16 mouse cellular contexts compared by ENCODE assay signal in genomic region chr2:10004960-10005621, GRCm38 (mm10). TPM values are rescaled to one million over a fixed set of nuclear protein-coding genes. Genes with fewer than 3 reads are reported as not detected.
DNase-seq lines count a peak whose midpoint lies in the region; ATAC-seq and TF ChIP-seq lines count a peak whose summit lies in the region.
"Had no signal": no experiment of that assay in that cellular context is flagged by ENCODE, and none has a peak within 500 bp of the region (broad histone marks: within the 10 kb centered on the region; RNA-seq: fewer than 3 reads in every experiment).

No protein-coding gene starts in this region.

- no peak overlapping the region for H3K9ac ChIP-seq in heart, adult 2 months (ENCODE audit: low read depth, low read length)
- H3K9ac ChIP-seq: embryonic facial prominence, embryonic 12.5 days; limb, embryonic 12.5 days; liver, embryonic 15.5 days had no signal

- H3K4me3 ChIP-seq in heart, adult 2 months, result no peak overlapping the region
- H3K4me3 ChIP-seq in hindbrain, embryonic 10.5 days, result no peak overlapping the region
- H3K4me3 ChIP-seq: embryonic facial prominence, embryonic 12.5 days; limb, embryonic 12.5 days; liver, embryonic 15.5 days had no signal

- peak in 1 of 2 experiments; percentile 11 for DNase-seq in heart, adult 2 months
- no peak for DNase-seq in heart, postnatal 36 days
- DNase-seq in lung, adult 18-20 months, result peak; percentile 7 to 12
- DNase-seq in lung, postnatal 4 days, result no peak
- peak; percentile 36 to 46 for DNase-seq in kidney, adult 8-10 months
- DNase-seq in hindbrain, embryonic 10.5 days (ENCODE audit: low spot score), result no peak
- no peak for DNase-seq in urinary bladder, postnatal 4 days (ENCODE audit: low spot score in 2 of 2)
- DNase-seq: adrenal gland, postnatal 10 days; cerebellum, postnatal 10 days; right cerebral cortex, postnatal 14 days; thymus, adult 2 months had no signal

- no peaks in the 10 kb centered on the region for H3K36me3 ChIP-seq in heart, adult 2 months (ENCODE audit: control insufficient read depth, insufficient read depth, low read length)
- no peaks in the 10 kb centered on the region for H3K36me3 ChIP-seq in hindbrain, embryonic 10.5 days
- H3K36me3 ChIP-seq: embryonic facial prominence, embryonic 12.5 days; limb, embryonic 12.5 days; liver, embryonic 15.5 days had no signal

- peaks cover 4% of the 10 kb centered on the region; the same call in 1 of the 2 replicates for H3K4me1 ChIP-seq in heart, adult 2 months (ENCODE audit: control insufficient read depth, insufficient read depth, low read length)
- no peaks in the 10 kb centered on the region; the same call in 1 of the 2 replicates for H3K4me1 ChIP-seq in hindbrain, embryonic 10.5 days (replicated peaks)

- H3K9me3 ChIP-seq in hindbrain, embryonic 10.5 days, result no peaks in the 10 kb centered on the region
- H3K9me3 ChIP-seq: embryonic facial prominence, embryonic 12.5 days; limb, embryonic 12.5 days; liver, embryonic 15.5 days had no signal

- no peak for TF ChIP-seq EP300 in heart, adult 2 months (IDR thresholded peaks at IDR 0.05; ENCODE audit: insufficient read depth, low read depth, low read length)

- no peak for TF ChIP-seq POLR2A in heart, adult 2 months (IDR thresholded peaks at IDR 0.05; ENCODE audit: insufficient read depth, low read depth, low read length)

- intact Hi-C loops in heart, adult 2 months (cut with DNase I), result loop anchor here (5.0 kb wide), 1 partner anchor 123 kb away; the partner anchor contains the start of gene 4930412O13Rik
- intact Hi-C loops in heart, postnatal 36 days (cut with DNase I), result no loop called here

- peak; percentile 12; the same call in 1 of the 2 replicates for TF ChIP-seq CTCF in heart, adult 2 months (IDR thresholded peaks at IDR 0.05)

- ATAC-seq in monocyte, adult 5-6 weeks (replicated peaks; ENCODE audit: insufficient number of reproducible peaks, low FRiP score, low TSS enrichment, poor library complexity, severe bottlenecking), result peak; percentile 67; the same call in 1 of the 2 replicates
- ATAC-seq: hindbrain, postnatal 0 days had no signal

- peaks cover 3% of the 10 kb centered on the region for H3K79me2 ChIP-seq in heart, adult 2 months (replicated peaks; ENCODE audit: control insufficient read depth, insufficient read depth, low read length)

- H3K27ac ChIP-seq in heart, adult 2 months, result no peak overlapping the region
- no peak overlapping the region for H3K27ac ChIP-seq in hindbrain, embryonic 10.5 days
- H3K27ac ChIP-seq: embryonic facial prominence, embryonic 12.5 days; hindbrain, postnatal 0 days; limb, embryonic 12.5 days; liver, embryonic 15.5 days had no signal

- 59% methylated on average over 8 of the region's 8 CpGs for WGBS in heart, adult 2 months
- WGBS in hindbrain, embryonic 10.5 days, result 83% methylated on average over 8 of the region's 8 CpGs

- H3K27me3 ChIP-seq in heart, adult 2 months (ENCODE audit: control insufficient read depth, insufficient read depth, low read length), result no peaks in the 10 kb centered on the region
- H3K27me3 ChIP-seq in hindbrain, embryonic 10.5 days (ENCODE audit: insufficient read depth, poor library complexity, severe bottlenecking), result no peaks in the 10 kb centered on the region
- H3K27me3 ChIP-seq: embryonic facial prominence, embryonic 12.5 days; limb, embryonic 12.5 days; liver, embryonic 15.5 days had no signal

RNA-seq across cellular contexts. Expression of gene Taf3, which starts 43.3 kb away (rescaled TPM):
- 1 to 10 TPM; 8.2 to 8.6 TPM for total RNA-seq in heart, adult 2 months (2021)
- 3.0 and 4.3 TPM in 2 replicates for polyA plus RNA-seq in heart, adult 2 months (2012; rRNA removed)
- 1 to 10 TPM; 7.5 to 9.2 TPM for total RNA-seq in heart, postnatal 36 days (2021)
- total RNA-seq in monocyte, adult 5-6 weeks (2017), result 9.1 to 13.8 TPM (median 12.5 TPM) in 3 replicates
- polyA plus RNA-seq in hindbrain, embryonic 10.5 days (2016; fragmentation: Nextera tagmentation; extraction: Ambion mirVana), result 13.6 and 16.2 TPM in 2 replicates

Comparison
In these comparisons a context has a peak if more than half of its experiments do, and no peak if none do; other contexts are left out.
1. DNase-seq: peak in lung, adult 18-20 months (2 of 2) and kidney, adult 8-10 months (2 of 2); none in heart, postnatal 36 days (0 of 2), lung, postnatal 4 days (0 of 2), hindbrain, embryonic 10.5 days (single experiment) and urinary bladder, postnatal 4 days (0 of 2).